Comparison of ENCODE assay signal across 8 mouse cellular contexts in the genomic region with DNA sequence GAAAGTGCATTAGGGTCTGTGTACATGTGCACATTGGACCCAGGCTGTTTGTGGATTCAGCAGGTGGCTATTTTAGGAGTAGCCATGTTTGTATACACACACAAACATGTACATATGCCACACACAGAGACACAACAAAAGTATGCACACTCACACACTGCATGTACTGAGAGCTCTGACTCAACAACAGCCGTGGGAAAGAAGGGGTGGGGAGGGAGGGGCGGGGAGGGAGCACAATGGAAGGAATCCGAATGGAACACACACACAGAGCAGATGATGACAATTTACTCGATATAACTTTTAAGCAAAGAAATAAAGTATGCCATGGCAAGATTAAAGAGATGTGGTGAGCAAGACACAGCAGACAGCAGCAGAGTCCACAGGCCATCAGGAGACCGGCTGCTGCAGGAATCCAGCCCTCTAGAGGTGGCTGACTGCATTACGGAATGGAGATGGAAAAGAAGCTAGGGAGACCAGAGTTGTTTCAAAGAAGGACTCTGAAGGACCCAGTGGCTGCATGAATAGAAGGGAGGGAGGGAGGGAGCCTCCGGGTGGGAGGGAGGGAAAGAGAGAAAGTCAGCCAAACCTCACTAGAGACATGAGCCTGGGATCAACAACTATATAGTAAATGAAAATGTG.
DNase-seq lines count a peak whose midpoint lies in the region; ATAC-seq and TF ChIP-seq lines count a peak whose summit lies in the region.

No protein-coding gene starts in this region.

- 22% methylated on average over 7 of the region's 7 CpGs for whole genome bisulfite sequencing in hindbrain, embryonic 16.5 days
- WGBS in small intestine, adult 2 months, result 48% methylated on average over 7 of the region's 7 CpGs

- peak; percentile 85 for ATAC-seq in hindbrain, embryonic 16.5 days
- no peak for ATAC-seq in erythroid progenitor cell, adult 5-6 weeks (replicated peaks; ENCODE audit: low FRiP score, poor library complexity, severe bottlenecking)

- no peak overlapping the region for H3K27ac ChIP-seq in ES-Bruce4 (ENCODE audit: insufficient read depth, low read length)
- no peak overlapping the region for H3K27ac ChIP-seq in hindbrain, embryonic 16.5 days (ENCODE audit: low read depth, low read length)
- no peak overlapping the region for H3K27ac ChIP-seq in small intestine, adult 2 months (ENCODE audit: insufficient read depth, low read depth, low read length)

- no peak for TF ChIP-seq POLR2A in ES-Bruce4 (IDR thresholded peaks at IDR 0.05; ENCODE audit: insufficient read depth, low read length)
- TF ChIP-seq POLR2A in small intestine, adult 2 months (IDR thresholded peaks at IDR 0.05; ENCODE audit: low read depth, low read length), result no peak

- no peak overlapping the region for H3K4me2 ChIP-seq in hindbrain, embryonic 16.5 days (ENCODE audit: low read length)

- TF ChIP-seq EP300 in ES-Bruce4 (IDR thresholded peaks at IDR 0.05; ENCODE audit: insufficient read depth, low read depth, low read length), result no peak

- intact Hi-C loops in gastrocnemius, postnatal 14 days (cut with DNase I; ENCODE audit: low total_unique reads), result loop anchor here (10.0 kb wide), 1 partner anchor 329 kb away; no protein-coding TSS in a partner anchor

- H3K36me3 ChIP-seq in ES-Bruce4 (ENCODE audit: control insufficient read depth, insufficient read depth, low read length, poor library complexity, severe bottlenecking), result no peaks in the 10 kb centered on the region
- no peaks in the 10 kb centered on the region for H3K36me3 ChIP-seq in hindbrain, embryonic 16.5 days (ENCODE audit: control insufficient read depth, insufficient read depth, low read length)
- H3K36me3 ChIP-seq in small intestine, adult 2 months (ENCODE audit: control insufficient read depth, insufficient read depth, low read length), result 0 out of 2 replicates have a peak, but pooled peaks cover 2% of the 10 kb centered on the region

- H3K4me1 ChIP-seq in ES-Bruce4 (ENCODE audit: control insufficient read depth, insufficient read depth, low read length), result no peaks in the 10 kb centered on the region
- no peaks in the 10 kb centered on the region; the same call in 1 of the 2 replicates for H3K4me1 ChIP-seq in hindbrain, embryonic 16.5 days (ENCODE audit: control insufficient read depth, insufficient read depth, low read depth, low read length)
- no peaks in the 10 kb centered on the region for H3K4me1 ChIP-seq in small intestine, adult 2 months (ENCODE audit: control insufficient read depth, insufficient read depth, insufficient read length, low read length)

- DNase-seq in gastrocnemius, postnatal 14 days, result peak; percentile 45
- no peak for DNase-seq in gastrocnemius, postnatal 25 days
- DNase-seq in embryo, embryonic 10.5 days (ENCODE audit: low spot score), result peak; percentile 76
- DNase-seq in lung, postnatal 10 days, result peak; percentile 76

- peak; percentile 48 for TF ChIP-seq CTCF in ES-Bruce4 (IDR thresholded peaks at IDR 0.05; ENCODE audit: low read depth, low read length)
- peak; percentile 56; the same call in 1 of the 2 replicates for TF ChIP-seq CTCF in small intestine, adult 2 months (IDR thresholded peaks at IDR 0.05; ENCODE audit: extremely low read depth, insufficient read length, insufficient replicate concordance, low read depth, low read length)

- no peaks in the 10 kb centered on the region for H3K9me3 ChIP-seq in ES-Bruce4 (replicated peaks; ENCODE audit: control insufficient read depth, insufficient read depth, low read length, poor library complexity, severe bottlenecking)
- no peaks in the 10 kb centered on the region for H3K9me3 ChIP-seq in hindbrain, embryonic 16.5 days (ENCODE audit: control insufficient read depth, low read length)

- H3K4me3 ChIP-seq in ES-Bruce4 (ENCODE audit: low read depth, low read length), result no peak overlapping the region
- no peak overlapping the region for H3K4me3 ChIP-seq in hindbrain, embryonic 16.5 days (ENCODE audit: low read length)
- no peak overlapping the region for H3K4me3 ChIP-seq in small intestine, adult 2 months (ENCODE audit: low read depth, low read length)

- no peaks in the 10 kb centered on the region for H3K27me3 ChIP-seq in ES-Bruce4 (ENCODE audit: control insufficient read depth, insufficient read depth, low read length, poor library complexity, severe bottlenecking)
- H3K27me3 ChIP-seq in hindbrain, embryonic 16.5 days (replicated peaks; ENCODE audit: control insufficient read depth, insufficient read depth, low read length), result no peaks in the 10 kb centered on the region
- no peaks in the 10 kb centered on the region for H3K27me3 ChIP-seq in small intestine, adult 2 months (ENCODE audit: control insufficient read depth, insufficient read depth, low read length)

- no peak overlapping the region for H3K9ac ChIP-seq in ES-Bruce4 (ENCODE audit: low read depth, poor library complexity, severe bottlenecking)
- H3K9ac ChIP-seq in hindbrain, embryonic 16.5 days (ENCODE audit: low read depth, low read length), result no peak overlapping the region
